Mouse (Mus musculus) adipocyte (in vitro differentiated cells): ENCODE data around the gene Cd46.

ENCODE experiments used
- DNase-seq: peaks from one replicate; pipeline ENCODE4 v3.0.0-alpha.2; 2016; ENCODE audit warnings: low spot score

Gene Cd46

GRCm38 (mm10) chr1:195092220-195092720 lies at the start of gene Cd46:
Cd46 (minus strand) TSS chr1:195092249.
- DNase-seq: no peak

DNA sequence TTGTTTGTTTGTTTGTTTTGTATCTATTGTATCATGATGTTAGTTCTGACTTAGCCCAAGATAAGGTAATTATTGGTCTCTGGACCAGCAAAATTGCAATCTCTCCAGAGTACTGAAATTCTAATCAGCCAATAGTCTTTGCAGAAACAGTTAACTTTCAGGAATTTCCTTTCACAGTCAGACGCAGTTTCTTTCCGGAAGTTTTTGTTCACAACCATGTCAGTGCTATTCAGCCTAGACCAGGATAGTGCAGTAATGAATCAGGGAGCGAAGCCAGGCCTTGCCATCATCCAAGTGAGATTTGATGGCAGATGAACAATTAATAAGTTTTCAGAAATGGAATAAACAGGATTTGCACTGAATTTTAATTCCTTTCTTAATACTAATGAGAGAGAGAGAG lies 40.0 kb upstream of the Cd46 start:
- DNase-seq: peak; percentile 39

GRCm38 (mm10) chr1:195131675-195132015 lies 39.6 kb upstream of the Cd46 start:
- DNase-seq: no peak

- peak; percentile 88 for DNase-seq
Measured at GRCm38 (mm10) chr1:195130953-195131674, 39.1 kb upstream of the Cd46 start, which contains the start of gene Cr1l. Cr1l (minus strand) TSS chr1:195131586.

DNA sequence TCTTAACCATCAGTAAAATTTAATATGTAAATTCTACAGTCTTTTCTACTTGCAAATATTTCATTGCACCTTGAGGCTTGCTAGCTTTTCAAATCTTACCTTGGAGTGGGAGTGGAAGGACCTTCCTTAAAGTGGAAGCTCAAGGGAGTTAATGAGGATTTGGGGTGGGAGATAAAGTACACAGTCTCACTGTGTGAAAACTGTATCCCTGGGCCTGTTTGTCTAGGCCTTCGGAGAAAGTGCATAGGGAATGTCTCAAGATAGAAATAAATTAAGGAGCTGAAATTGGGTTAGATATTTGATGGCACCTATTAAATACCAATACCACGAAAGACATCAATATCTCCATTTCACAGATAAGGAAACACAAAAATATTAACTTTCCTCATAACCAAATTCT lies 38.4 kb upstream of the Cd46 start:
- no peak for DNase-seq

GRCm38 (mm10) chr1:195129867-195130266 lies 37.8 kb upstream of the Cd46 start:
- no peak for DNase-seq

- no peak for DNase-seq
Measured at GRCm38 (mm10) chr1:195114414-195114813, 22.4 kb upstream of the Cd46 start.

GRCm38 (mm10) chr1:195113621-195114020 lies 21.6 kb upstream of the Cd46 start:
- no peak for DNase-seq

GRCm38 (mm10) chr1:195100693-195101092 lies 8.6 kb upstream of the Cd46 start:
- no peak for DNase-seq

DNA sequence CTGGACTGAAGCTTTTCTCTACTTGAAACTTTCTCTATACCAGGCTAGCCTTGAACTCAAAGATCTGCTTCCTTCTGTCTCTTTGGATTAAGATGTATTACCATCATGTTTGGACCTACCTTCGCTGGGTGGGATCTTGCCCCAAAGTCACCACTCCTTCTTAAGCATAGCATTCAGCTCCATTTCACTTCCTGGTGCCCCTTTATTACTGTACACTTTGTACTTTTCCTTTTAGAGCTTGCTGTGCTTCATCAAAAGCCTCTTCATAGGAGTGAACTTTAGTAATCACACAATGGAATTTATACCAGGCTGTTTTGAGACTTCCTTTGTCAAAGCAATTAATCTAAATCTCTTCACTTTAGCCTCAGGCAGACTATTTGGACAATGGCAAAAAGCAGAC lies 6.0 kb upstream of the Cd46 start:
- no peak for DNase-seq

DNA sequence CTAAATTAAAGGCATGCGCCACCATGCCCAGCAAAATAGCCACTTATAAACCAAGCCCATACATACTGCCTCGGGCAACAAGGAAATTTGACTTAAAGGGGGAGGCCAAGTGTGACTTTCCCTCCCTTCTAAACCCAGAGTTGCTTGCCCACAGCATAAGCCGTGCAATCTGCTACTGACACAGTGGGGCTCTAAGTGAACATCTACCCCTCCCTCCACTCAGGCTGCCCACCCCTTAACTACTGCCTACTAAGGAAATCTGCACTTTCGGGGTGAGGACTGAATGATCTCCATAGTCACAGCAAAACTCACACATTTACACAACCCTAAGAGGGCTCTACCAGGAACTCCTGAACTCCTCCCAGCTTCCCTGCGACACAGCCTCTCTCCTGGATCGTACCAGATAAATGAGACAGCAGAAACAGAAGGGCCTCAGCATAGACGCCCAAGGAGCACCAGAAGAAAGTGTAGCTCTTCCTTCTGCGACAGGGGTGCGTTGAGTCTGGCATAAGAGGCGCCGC lies 290 bp downstream of the Cd46 start:
- DNase-seq: no peak

GRCm38 (mm10) chr1:195082142-195082541 lies 9.9 kb downstream of the Cd46 start:
- no peak for DNase-seq

DNA sequence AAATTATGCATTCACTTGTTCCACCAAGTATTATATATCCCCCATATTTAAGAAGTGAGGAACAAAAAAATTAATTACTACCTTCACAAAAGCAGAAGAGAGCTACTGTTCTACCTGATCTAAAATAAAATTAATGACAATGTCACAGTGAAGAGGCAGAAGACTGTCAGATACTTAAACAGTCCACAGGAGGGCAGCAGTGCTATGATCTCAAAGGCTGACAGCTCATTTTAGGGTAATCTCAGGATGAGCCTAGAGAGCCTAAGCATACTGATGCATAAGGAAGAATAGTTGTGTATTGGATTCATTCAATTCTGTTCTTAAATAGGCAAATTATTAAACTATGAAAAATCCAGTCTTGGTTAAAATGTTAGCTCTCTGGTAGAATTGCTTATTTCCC lies 51.6 kb downstream of the Cd46 start:
- peak; percentile 81 for DNase-seq

- DNase-seq: no peak
Measured at GRCm38 (mm10) chr1:195038386-195038785, 53.7 kb downstream of the Cd46 start.

GRCm38 (mm10) chr1:195037985-195038384 lies 54.1 kb downstream of the Cd46 start:
- no peak for DNase-seq

GRCm38 (mm10) chr1:195037483-195037882 lies 54.6 kb downstream of the Cd46 start:
- no peak for DNase-seq

DNA sequence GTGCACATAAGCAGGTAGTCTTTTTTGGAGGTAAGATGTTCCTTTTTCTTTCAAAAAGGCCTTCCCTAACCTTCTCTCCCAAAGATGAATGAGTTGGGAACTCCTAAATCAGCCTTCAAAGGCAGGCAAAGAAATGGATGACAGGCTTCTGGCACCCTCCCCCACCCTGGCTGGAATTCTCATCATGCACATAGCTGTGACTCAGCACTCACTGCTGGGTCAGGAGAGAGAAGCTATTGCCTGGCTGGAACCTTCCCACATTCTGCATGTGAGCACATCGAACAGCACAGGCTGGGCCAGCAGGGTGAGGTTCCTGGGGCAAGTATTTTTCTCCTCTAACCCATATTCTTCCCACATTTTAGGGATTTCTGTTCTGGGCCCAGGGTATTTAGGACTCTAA lies 58.1 kb downstream of the Cd46 start:
- peak; percentile 95 for DNase-seq

DNA sequence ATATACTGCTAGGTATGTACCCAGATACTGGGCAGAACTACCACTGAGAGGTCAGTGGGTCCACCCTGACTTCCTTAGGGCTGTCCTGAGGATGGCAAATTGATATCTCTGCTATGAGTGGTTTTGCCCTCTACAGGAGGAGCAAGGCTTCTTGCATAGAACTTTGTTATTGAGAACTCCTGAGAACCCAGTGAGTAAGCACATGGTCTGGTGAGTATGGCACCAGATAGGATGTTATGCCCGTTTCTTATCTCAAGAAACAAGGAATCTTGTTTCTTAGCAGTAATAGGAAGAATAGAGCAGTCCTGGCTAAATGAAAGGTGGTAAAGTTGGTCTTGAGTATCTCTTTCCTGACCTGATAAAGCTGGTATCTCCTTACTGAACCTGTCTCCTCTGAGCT lies 59.3 kb downstream of the Cd46 start:
- DNase-seq: no peak

DNA sequence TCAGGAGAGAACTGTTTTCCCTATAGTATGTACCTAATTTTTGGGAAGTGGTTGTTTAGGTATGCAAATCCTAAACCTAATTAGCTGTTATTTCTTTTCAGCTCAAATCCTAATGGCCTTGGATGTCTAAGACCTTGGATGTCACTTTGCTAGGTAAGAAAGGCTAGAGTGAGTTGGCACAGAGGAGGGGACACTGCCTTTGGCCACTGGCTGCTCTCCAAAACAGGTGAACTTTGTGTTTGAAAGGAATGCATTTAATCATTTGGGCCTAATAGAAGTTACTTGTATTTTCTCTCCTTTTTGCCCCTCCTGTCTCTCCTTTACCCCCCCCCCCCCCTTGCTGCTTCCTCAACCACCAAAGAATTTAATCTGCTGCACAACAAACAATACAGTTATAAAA lies 60.3 kb downstream of the Cd46 start:
- no peak for DNase-seq

- no peak for DNase-seq
Measured at GRCm38 (mm10) chr1:195027507-195027906, 64.5 kb downstream of the Cd46 start.

DNA sequence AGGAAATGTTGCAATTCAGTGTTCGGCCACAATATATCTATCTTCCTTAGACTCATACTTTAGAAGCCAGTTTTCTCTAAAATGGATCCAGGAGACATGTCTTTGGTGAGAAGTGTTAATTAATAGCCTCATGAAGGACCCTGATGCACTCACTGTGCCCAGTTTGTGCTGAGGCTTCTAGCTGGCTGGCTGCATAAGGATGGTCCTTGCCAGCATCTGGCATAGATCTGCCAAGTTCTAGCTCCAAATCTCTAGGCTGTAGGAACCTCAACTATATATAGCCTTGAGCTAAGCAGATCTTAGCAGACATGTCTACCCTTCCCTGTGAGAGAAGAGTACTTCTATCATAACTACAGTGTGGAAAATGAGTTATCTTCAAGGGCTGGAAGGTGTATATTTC lies 68.2 kb downstream of the Cd46 start:
- no peak for DNase-seq

DNA sequence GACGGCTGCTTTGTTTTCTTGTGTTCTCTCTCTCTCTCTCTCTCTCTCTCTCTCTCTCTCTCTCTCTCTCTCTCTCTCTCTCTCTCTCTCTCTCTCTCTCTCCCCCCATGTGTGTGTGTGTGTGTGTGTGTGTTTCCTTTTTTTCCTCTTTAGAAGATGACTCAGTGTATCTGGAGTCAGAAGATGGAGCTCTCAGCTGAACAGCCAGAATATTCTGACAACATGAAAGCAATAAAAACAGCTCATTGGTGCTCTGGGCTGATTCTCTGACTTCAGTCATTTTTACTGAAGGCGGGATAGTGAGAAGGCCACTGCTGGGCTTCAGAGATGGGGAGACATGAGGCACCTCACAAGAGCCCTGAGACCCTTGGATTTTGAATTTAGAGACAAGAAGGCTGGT lies 70.2 kb downstream of the Cd46 start:
- DNase-seq: no peak

DNA sequence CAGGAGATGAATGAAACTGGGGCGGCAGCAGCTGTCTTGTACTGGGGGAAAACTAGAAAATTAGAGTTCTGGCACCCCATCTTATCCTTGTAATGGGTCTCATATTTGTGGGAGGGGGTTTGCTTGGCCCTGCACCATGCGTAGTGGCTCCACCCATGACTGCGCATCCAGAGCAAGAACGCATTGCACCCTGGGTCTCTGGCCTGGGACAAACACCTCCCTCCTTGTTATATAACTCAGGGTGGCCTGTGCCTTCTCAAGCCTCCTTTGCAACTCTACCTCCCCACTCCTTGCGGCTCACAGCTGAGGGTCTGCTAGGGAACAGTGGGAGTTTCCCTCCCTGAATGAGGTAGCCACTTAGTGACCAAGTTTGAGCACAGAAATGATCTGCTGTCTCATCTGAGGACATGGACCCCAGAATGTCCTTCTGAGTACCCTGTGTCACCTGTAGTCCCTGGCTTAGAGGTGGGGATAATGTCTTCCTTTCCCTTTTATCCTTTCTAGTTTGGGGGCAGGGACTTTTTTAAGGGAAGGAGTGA lies 72.9 kb downstream of the Cd46 start:
- no peak for DNase-seq
